Mouse (Mus musculus) myocyte (in vitro differentiated cells): ENCODE results near the gene Clasrp. TPM values are rescaled to one million over a fixed set of nuclear protein-coding genes. Genes with fewer than 3 reads are reported as not detected.
A peak's percentile ranks its signal among the peaks of the same experiment; 100 is the strongest.

Experiments
- H3K27me3 ChIP-seq: one replicate; pipeline ENCODE4 v1.6.1; 2011; ENCODE audit not compliant: control insufficient read depth, insufficient read depth, insufficient read length
- H3K36me3 ChIP-seq: one replicate; pipeline ENCODE4 v1.6.1; 2011; ENCODE audit not compliant: control insufficient read depth, insufficient read depth
- H3K4me2 ChIP-seq: one replicate; pipeline ENCODE4 v1.6.1; 2011; ENCODE audit warnings: low read depth, control low read depth
- H3K4me3 ChIP-seq: one replicate; pipeline ENCODE4 v1.5.1; 2011; ENCODE audit warnings: mild to moderate bottlenecking, control low read depth, moderate library complexity
- H3K79me2 ChIP-seq: one replicate; pipeline ENCODE4 v1.6.1; 2011; ENCODE audit not compliant: control insufficient read depth, insufficient read depth
- H3ac ChIP-seq: one replicate; pipeline ENCODE4 v1.6.1; 2011; ENCODE audit not compliant: control insufficient read depth, insufficient read length
- CEBPB ChIP-seq: IDR thresholded peaks from 2 replicates; pipeline ENCODE4 v1.6.1; 2011; ENCODE audit warnings: mild to moderate bottlenecking, moderate library complexity; ENCODE audit not compliant: poor library complexity, insufficient read depth, severe bottlenecking
- E2F4 ChIP-seq: IDR thresholded peaks from one replicate; pipeline ENCODE4 v1.6.1; 2011; ENCODE audit warnings: mild to moderate bottlenecking, control low read depth, moderate library complexity; ENCODE audit not compliant: insufficient read depth
- MAX ChIP-seq: IDR thresholded peaks from one replicate; pipeline ENCODE4 v1.6.1; 2011; ENCODE audit warnings: low read depth, mild to moderate bottlenecking, control low read depth
- MYOD1 ChIP-seq, 3 experiments: IDR thresholded peaks; one replicate each; pipeline ENCODE4 v1.6.1; 2011; ENCODE audit warnings: control low read depth in 2 of 3, low read depth in 2 of 3, mild to moderate bottlenecking in 2 of 3, moderate library complexity in 1 of 3; ENCODE audit not compliant: insufficient read length in 2 of 3, control insufficient read depth in 1 of 3
- MYOG ChIP-seq, 3 experiments: IDR thresholded peaks; one replicate each; pipeline ENCODE4 v1.6.1; 2011; ENCODE audit warnings: control low read depth in 2 of 3, low read depth in 2 of 3, mild to moderate bottlenecking in 2 of 3; ENCODE audit not compliant: insufficient read length in 2 of 3, control insufficient read depth in 1 of 3, insufficient read depth in 1 of 3
- POLR2A ChIP-seq: IDR thresholded peaks from one replicate; pipeline ENCODE4 v1.6.1; 2011; ENCODE audit warnings: low read depth, mild to moderate bottlenecking, control low read depth, moderate library complexity; ENCODE audit not compliant: insufficient read length
- POLR2AphosphoS2 ChIP-seq: IDR thresholded peaks from one replicate; pipeline ENCODE4 v1.6.1; 2011; ENCODE audit warnings: low read depth, control low read depth; ENCODE audit not compliant: insufficient read length
- REST ChIP-seq: IDR thresholded peaks from one replicate; pipeline ENCODE4 v1.6.1; 2011; ENCODE audit warnings: mild to moderate bottlenecking, control low read depth, moderate library complexity; ENCODE audit not compliant: insufficient read depth, insufficient read length
- SRF ChIP-seq: IDR thresholded peaks from one replicate; pipeline ENCODE4 v1.6.1; 2011; ENCODE audit warnings: low read depth; ENCODE audit not compliant: control insufficient read depth, insufficient read length
- TCF12 ChIP-seq: IDR thresholded peaks from one replicate; pipeline ENCODE4 v1.6.1; 2011; ENCODE audit warnings: mild to moderate bottlenecking, control low read depth; ENCODE audit not compliant: poor library complexity, insufficient read depth, severe bottlenecking
- TCF3 ChIP-seq: IDR thresholded peaks from one replicate; pipeline ENCODE4 v1.6.1; 2011; ENCODE audit warnings: low read depth, control low read depth; ENCODE audit not compliant: insufficient read length
- USF1 ChIP-seq: IDR thresholded peaks from one replicate; pipeline ENCODE4 v1.6.1; 2011; ENCODE audit warnings: low read depth, mild to moderate bottlenecking, control low read depth, moderate library complexity
- polyA plus RNA-seq: library from polyadenylated mRNA; unstranded; fragments of >200 nt; fragmentation: generic; extraction: Trizol; gene quantifications from one replicate; pipeline ENCODE4 v1.2.1, GENCODE M21; 2012; ENCODE audit warnings: missing spikeins

Clasrp gene
- polyA plus RNA-seq, 1 experiment, result 14.8 TPM

GRCm38 (mm10) chr7:19573776-19574140, 30.5 kb downstream of the Clasrp start:
- Histone ChIP-seq H3K79me2 (peaks cover 39% of the 10 kb centered on the region), H3ac (peak overlapping the region; percentile 91), H3K4me2 (peak overlapping the region; percentile 86), H3K27me3 (no peaks in the 10 kb centered on the region), H3K36me3 (peaks cover 8% of the 10 kb centered on the region), H3K4me3 (peak overlapping the region; percentile 82)
- TF ChIP-seq SRF (no peak), TCF3 (no peak), POLR2A (no peak), MYOD1 (IDR thresholded peaks at IDR 0.05; ENCODE audit: control insufficient read depth in 1 of 3, insufficient read length in 2 of 3, low read depth in 2 of 3) (no peak), E2F4 (no peak), POLR2AphosphoS2 (no peak), USF1 (no peak), MAX (no peak)

- peak overlapping the region; percentile 91 for H3ac ChIP-seq
- H3K4me2 ChIP-seq, result peak overlapping the region; percentile 95
- peak; percentile 87 for TF ChIP-seq POLR2AphosphoS2
- TF ChIP-seq POLR2A, result peak; percentile 87
- no peak for TF ChIP-seq CEBPB
- no peak for TF ChIP-seq REST
- no peak for TF ChIP-seq USF1
- no peak for TF ChIP-seq MYOD1 (IDR thresholded peaks at IDR 0.05; ENCODE audit: control insufficient read depth in 1 of 3, insufficient read length in 2 of 3, low read depth in 2 of 3)
- no peak for TF ChIP-seq SRF
- no peak for TF ChIP-seq TCF12
- TF ChIP-seq E2F4, result no peak
- TF ChIP-seq TCF3, result no peak
- no peak for TF ChIP-seq MYOG (IDR thresholded peaks at IDR 0.05; ENCODE audit: control insufficient read depth in 1 of 3, insufficient read depth in 1 of 3, insufficient read length in 2 of 3, low read depth in 2 of 3)
- TF ChIP-seq MAX, result no peak
- no peaks in the 10 kb centered on the region for H3K27me3 ChIP-seq
- H3K4me3 ChIP-seq, result peak overlapping the region; percentile 82
- H3K36me3 ChIP-seq, result peaks cover 8% of the 10 kb centered on the region
- H3K79me2 ChIP-seq, result peaks cover 43% of the 10 kb centered on the region
Observed at GRCm38 (mm10) chr7:19572926-19573775, 31.1 kb downstream of the Clasrp start.

- TF ChIP-seq TCF3, result no peak
- no peak for TF ChIP-seq MYOG (IDR thresholded peaks at IDR 0.05; ENCODE audit: control insufficient read depth in 1 of 3, insufficient read depth in 1 of 3, insufficient read length in 2 of 3, low read depth in 2 of 3)
- TF ChIP-seq TCF12, result no peak
- no peak for TF ChIP-seq REST
- no peak for TF ChIP-seq USF1
- TF ChIP-seq E2F4, result no peak
- no peak for TF ChIP-seq MAX
- no peak for TF ChIP-seq SRF
- TF ChIP-seq POLR2A, result no peak
- TF ChIP-seq MYOD1 (IDR thresholded peaks at IDR 0.05; ENCODE audit: control insufficient read depth in 1 of 3, insufficient read length in 2 of 3, low read depth in 2 of 3), result no peak
- no peak for TF ChIP-seq CEBPB
- H3K4me2 ChIP-seq, result no peak overlapping the region
- H3K4me3 ChIP-seq, result no peak overlapping the region
- no peak overlapping the region for H3ac ChIP-seq
- H3K27me3 ChIP-seq, result no peaks in the 10 kb centered on the region
- peaks cover 12% of the 10 kb centered on the region for H3K36me3 ChIP-seq
- H3K79me2 ChIP-seq, result peaks cover 43% of the 10 kb centered on the region
Observed at GRCm38 (mm10) chr7:19569647-19570046, 34.6 kb downstream of the Clasrp start.

GRCm38 (mm10) chr7:19567426-19567825, 36.9 kb downstream of the Clasrp start:
- H3ac ChIP-seq, result no peak overlapping the region
- no peak overlapping the region for H3K4me3 ChIP-seq
- peaks cover 37% of the 10 kb centered on the region for H3K79me2 ChIP-seq
- no peaks in the 10 kb centered on the region for H3K27me3 ChIP-seq
- H3K36me3 ChIP-seq, result peaks cover 12% of the 10 kb centered on the region
- TF ChIP-seq MAX (no peak), CEBPB (no peak)
- H3K4me2 ChIP-seq, result no peak overlapping the region

GRCm38 (mm10) chr7:19565803-19566202, 38.5 kb downstream of the Clasrp start:
- no peak overlapping the region for H3ac ChIP-seq
- peaks cover 30% of the 10 kb centered on the region for H3K79me2 ChIP-seq
- TF ChIP-seq E2F4 (no peak), TCF12 (no peak), USF1 (no peak), POLR2AphosphoS2 (no peak), MAX (no peak)
- H3K36me3 ChIP-seq, result peaks cover 12% of the 10 kb centered on the region
- H3K4me2 ChIP-seq, result no peak overlapping the region
- H3K27me3 ChIP-seq, result no peaks in the 10 kb centered on the region
- H3K4me3 ChIP-seq, result no peak overlapping the region
